Mouse (Mus musculus) CH12.LX (cell line): Measurements from ENCODE around the gene Slc34a1. TPM values are rescaled to one million over a fixed set of nuclear protein-coding genes. Genes with fewer than 3 reads are reported as not detected.

Source experiments
- DNase-seq: peaks from one replicate; pipeline ENCODE4 v3.0.0-alpha.2; 2013; ENCODE audit errors: extremely low read depth
- H3K27ac ChIP-seq: 2 replicates; pipeline ENCODE4 v1.5.1; 2012; ENCODE audit warnings: low read depth, mild to moderate bottlenecking, control low read depth, moderate library complexity; ENCODE audit not compliant: insufficient read depth
- H3K27me3 ChIP-seq: replicated peaks from 2 replicates; pipeline ENCODE3; 2012; ENCODE audit warnings: inconsistent platforms
- H3K36me3 ChIP-seq, 2 experiments: replicated peaks in 1 of 2; 2 replicates each; pipeline versions ENCODE3 to v1.6.1; 2012; ENCODE audit warnings: inconsistent platforms in 1 of 2, low read length in 1 of 2, mild to moderate bottlenecking in 1 of 2, mixed read lengths in 1 of 2, moderate library complexity in 1 of 2; ENCODE audit not compliant: control insufficient read depth in 1 of 2, insufficient read depth in 1 of 2
- H3K4me1 ChIP-seq, 2 experiments: 2 replicates each; pipeline ENCODE4 v1.6.1; 2012; ENCODE audit warnings: inconsistent platforms in 1 of 2, moderate library complexity in 1 of 2; ENCODE audit not compliant: insufficient read depth in 2 of 2, control insufficient read depth in 1 of 2
- H3K4me2 ChIP-seq: 2 replicates; pipeline ENCODE4 v1.6.1; 2012; ENCODE audit warnings: low read depth, mild to moderate bottlenecking, control low read depth; ENCODE audit not compliant: poor library complexity, insufficient read depth, severe bottlenecking
- H3K4me3 ChIP-seq, 3 experiments: fragments of 150-350 bp in 1 of 3; sonication (generic) in 1 of 3; replicated peaks in 1 of 3; 2 replicates each; pipeline versions ENCODE3 to v1.5.1; 2011 to 2012; ENCODE audit warnings: low read depth in 2 of 3, low read length in 2 of 3, mild to moderate bottlenecking in 2 of 3, moderate library complexity in 2 of 3, control low read depth in 1 of 3, improper control_type of control experiment in 1 of 3, inconsistent platforms in 1 of 3, mixed read lengths in 1 of 3; ENCODE audit not compliant: poor library complexity in 1 of 3
- H3K79me2 ChIP-seq: replicated peaks from 2 replicates; pipeline ENCODE4 v1.6.1; 2012; ENCODE audit warnings: mild to moderate bottlenecking, moderate library complexity; ENCODE audit not compliant: control insufficient read depth, poor library complexity, insufficient read depth, severe bottlenecking; ENCODE audit errors: extremely low read depth
- H3K9ac ChIP-seq: 2 replicates; pipeline ENCODE4 v1.6.1; 2012; ENCODE audit warnings: low read depth, mild to moderate bottlenecking, control low read depth, moderate library complexity; ENCODE audit not compliant: insufficient read depth
- H3K9me3 ChIP-seq: replicated peaks from 2 replicates; pipeline ENCODE3; 2012; ENCODE audit warnings: low read length, inconsistent platforms, mixed read lengths
- BHLHE40 ChIP-seq: IDR thresholded peaks from 2 replicates; pipeline ENCODE4 v1.6.1; 2011; ENCODE audit warnings: mild to moderate bottlenecking, low read depth, low read length, improper control_type of control experiment
- CHD1 ChIP-seq: IDR thresholded peaks from 2 replicates; pipeline ENCODE4 v1.6.1; 2012; ENCODE audit warnings: low read depth, low read length, improper control_type of control experiment, inconsistent platforms
- CHD2 ChIP-seq: IDR thresholded peaks from 2 replicates; pipeline ENCODE4 v1.6.1; 2011; ENCODE audit warnings: low read length, improper control_type of control experiment
- CTCF ChIP-seq, 2 experiments: IDR thresholded peaks in 1 of 2; conservative IDR thresholded peaks in 1 of 2; 2 replicates each; pipeline ENCODE4 v1.5.1; 2011 to 2012; ENCODE audit warnings: low read depth in 2 of 2, low read length in 2 of 2, improper control_type of control experiment in 1 of 2, inconsistent platforms in 1 of 2, mild to moderate bottlenecking in 1 of 2, moderate library complexity in 1 of 2
- E2F4 ChIP-seq: IDR thresholded peaks from 2 replicates; pipeline ENCODE4 v1.6.1; 2011; ENCODE audit warnings: low read depth, low read length, improper control_type of control experiment; ENCODE audit not compliant: insufficient replicate concordance
- ELF1 ChIP-seq: IDR thresholded peaks from 2 replicates; pipeline ENCODE4 v1.6.1; 2014; ENCODE audit warnings: low read depth, mild to moderate bottlenecking, inconsistent platforms, low read length, improper control_type of control experiment
- EP300 ChIP-seq: IDR thresholded peaks from 2 replicates; pipeline ENCODE4 v1.6.1; 2011; ENCODE audit warnings: low read length, improper control_type of control experiment
- ETS1 ChIP-seq: conservative IDR thresholded peaks from 2 replicates; pipeline ENCODE4 v1.6.1; 2012; ENCODE audit warnings: low read depth, mild to moderate bottlenecking, inconsistent platforms, low read length, improper control_type of control experiment, moderate library complexity
- GABPA ChIP-seq: IDR thresholded peaks from 2 replicates; pipeline ENCODE4 v1.6.1; 2012; ENCODE audit warnings: low read depth, low read length, improper control_type of control experiment, inconsistent platforms; ENCODE audit not compliant: insufficient replicate concordance
- IRF4 ChIP-seq: IDR thresholded peaks from 2 replicates; pipeline ENCODE4 v1.6.1; 2014; ENCODE audit warnings: low read depth, mild to moderate bottlenecking, inconsistent platforms, low read length, improper control_type of control experiment
- JUN ChIP-seq: IDR thresholded peaks from 2 replicates; pipeline ENCODE4 v1.6.1; 2011; ENCODE audit warnings: low read depth, mild to moderate bottlenecking, low read length, improper control_type of control experiment, moderate library complexity; ENCODE audit not compliant: insufficient read depth
- JUND ChIP-seq: conservative IDR thresholded peaks from 2 replicates; pipeline ENCODE4 v1.6.1; 2011; ENCODE audit warnings: low read depth, low read length, improper control_type of control experiment
- KAT2A ChIP-seq: IDR thresholded peaks from 2 replicates; pipeline ENCODE4 v1.6.1; 2012; ENCODE audit warnings: low read length, improper control_type of control experiment, inconsistent platforms; ENCODE audit not compliant: insufficient replicate concordance
- MAFK ChIP-seq: IDR thresholded peaks from 2 replicates; pipeline ENCODE4 v1.6.1; 2011; ENCODE audit warnings: low read length, improper control_type of control experiment; ENCODE audit not compliant: insufficient replicate concordance
- MAX ChIP-seq: IDR thresholded peaks from 2 replicates; pipeline ENCODE4 v1.6.1; 2011; ENCODE audit warnings: low read length, improper control_type of control experiment
- MAZ ChIP-seq: IDR thresholded peaks from 2 replicates; pipeline ENCODE4 v1.6.1; 2012; ENCODE audit warnings: low read depth, mild to moderate bottlenecking, inconsistent platforms, low read length, improper control_type of control experiment, moderate library complexity
- MEF2A ChIP-seq: IDR thresholded peaks from 2 replicates; pipeline ENCODE4 v1.6.1; 2014; ENCODE audit warnings: low read depth, mild to moderate bottlenecking, inconsistent platforms, low read length, improper control_type of control experiment, borderline replicate concordance
- MXI1 ChIP-seq: IDR thresholded peaks from 2 replicates; pipeline ENCODE4 v1.6.1; 2011; ENCODE audit warnings: mild to moderate bottlenecking, low read depth, low read length, improper control_type of control experiment
- MYC ChIP-seq: IDR thresholded peaks from 2 replicates; pipeline ENCODE4 v1.6.1; 2011; ENCODE audit warnings: low read depth, mild to moderate bottlenecking, improper control_type of control experiment, low read length
- NELFE ChIP-seq: IDR thresholded peaks from 2 replicates; pipeline ENCODE4 v1.6.1; 2011; ENCODE audit warnings: low read depth, low read length, improper control_type of control experiment
- NRF1 ChIP-seq: IDR thresholded peaks from 2 replicates; pipeline ENCODE4 v1.6.1; 2014; ENCODE audit warnings: low read depth, mild to moderate bottlenecking, inconsistent platforms, low read length, improper control_type of control experiment, moderate library complexity
- POLR2A ChIP-seq: IDR thresholded peaks from 2 replicates; pipeline ENCODE4 v1.6.1; 2011; ENCODE audit warnings: low read depth, mild to moderate bottlenecking, improper control_type of control experiment, low read length
- RAD21 ChIP-seq: IDR thresholded peaks from 2 replicates; pipeline ENCODE4 v1.6.1; 2011; ENCODE audit warnings: low read depth, mild to moderate bottlenecking, low read length, improper control_type of control experiment, moderate library complexity
- RCOR1 ChIP-seq: conservative IDR thresholded peaks from 2 replicates; pipeline ENCODE4 v1.6.1; 2012; ENCODE audit warnings: low read depth, mild to moderate bottlenecking, inconsistent platforms, low read length, improper control_type of control experiment
- SIN3A ChIP-seq: IDR thresholded peaks from 2 replicates; pipeline ENCODE4 v1.6.1; 2012; ENCODE audit warnings: low read length, improper control_type of control experiment, inconsistent platforms
- SMC3 ChIP-seq: IDR thresholded peaks from 2 replicates; pipeline ENCODE4 v1.6.1; 2011; ENCODE audit warnings: low read depth, low read length, improper control_type of control experiment
- TBP ChIP-seq: conservative IDR thresholded peaks from 2 replicates; pipeline ENCODE4 v1.6.1; 2011; ENCODE audit warnings: low read depth, low read length, improper control_type of control experiment
- TCF12 ChIP-seq: IDR thresholded peaks from 2 replicates; pipeline ENCODE4 v1.6.1; 2014; ENCODE audit warnings: low read depth, mild to moderate bottlenecking, inconsistent platforms, low read length, improper control_type of control experiment
- UBTF ChIP-seq: IDR thresholded peaks from 2 replicates; pipeline ENCODE4 v1.6.1; 2012; ENCODE audit warnings: low read depth, mild to moderate bottlenecking, inconsistent platforms, low read length, improper control_type of control experiment, moderate library complexity
- USF1 ChIP-seq: IDR thresholded peaks from 2 replicates; pipeline ENCODE4 v1.6.1; 2014; ENCODE audit warnings: low read depth, mild to moderate bottlenecking, inconsistent platforms, low read length, improper control_type of control experiment
- USF2 ChIP-seq: conservative IDR thresholded peaks from 2 replicates; pipeline ENCODE4 v1.6.1; 2011; ENCODE audit warnings: low read depth, low read length, improper control_type of control experiment
- ZC3H11A ChIP-seq: IDR thresholded peaks from 2 replicates; pipeline ENCODE4 v1.6.1; 2012; ENCODE audit warnings: low read depth, mild to moderate bottlenecking, inconsistent platforms, low read length, improper control_type of control experiment
- ZKSCAN1 ChIP-seq: IDR thresholded peaks from 2 replicates; pipeline ENCODE4 v1.6.1; 2012; ENCODE audit warnings: low read depth, inconsistent platforms, low read length, improper control_type of control experiment, borderline replicate concordance
- ZNF384 ChIP-seq: IDR thresholded peaks from 2 replicates; pipeline ENCODE4 v1.6.1; 2012; ENCODE audit warnings: low read depth, low read length, improper control_type of control experiment, inconsistent platforms
- dilution Hi-C: fragments of 300-500 bp; cut with MboI; formaldehyde crosslinking; loops from 2 replicates; pipeline ENCODE4 v1.14.3; 2020; ENCODE audit warnings: low sequenced_read_pairs; ENCODE audit not compliant: extremely low pct_unique_long_range_greater_than_20kb, extremely low pct_ligation_motif_present
- in situ Hi-C: fragments of 300-500 bp; cut with MboI; formaldehyde crosslinking; loops from 3 replicates; pipeline ENCODE4 v1.14.3; 2019; ENCODE audit warnings: low sequenced_read_pairs, low pct_ligation_motif_present, low pct_unique_long_range_greater_than_20kb, mixed read lengths
- polyA plus RNA-seq: library from polyadenylated mRNA; unstranded; fragments of >175 nt; gene quantifications from 2 replicates; pipeline ENCODE4 v1.2.1, GENCODE M21; 2012; ENCODE audit warnings: low read depth; ENCODE audit not compliant: insufficient read length
- total RNA-seq, 2 experiments: library from RNA; depleted of rRNA; stranded (reverse); fragments of 300-350 nt in 1 of 2; fragments of >200 nt in 1 of 2; gene quantifications; 2 replicates each; pipeline ENCODE4 v1.2.3; 2012 to 2014

The Slc34a1 gene
- total and polyA plus RNA-seq, 3 experiments: not detected

DNA sequence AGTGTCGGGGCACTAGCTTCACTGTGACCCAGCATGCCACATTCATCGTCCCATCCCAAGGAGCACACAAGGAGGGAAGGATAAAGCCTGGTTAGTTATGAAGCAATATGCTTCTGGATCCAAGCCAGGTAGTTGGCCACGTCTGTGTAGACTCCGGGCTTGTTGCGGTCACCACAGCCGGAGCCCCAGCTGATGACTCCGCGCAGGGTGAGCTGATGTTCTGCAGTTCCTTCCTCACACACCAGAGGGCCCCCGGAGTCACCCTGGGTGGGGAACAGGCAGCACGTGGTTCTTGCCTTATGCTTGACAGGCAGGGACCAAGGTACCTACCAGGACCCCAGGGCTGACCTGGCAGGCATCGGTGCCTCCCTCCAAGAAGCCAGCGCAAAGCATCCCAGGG, 20.0 kb downstream of the Slc34a1 start:
- Histone ChIP-seq H3K9me3 (peaks cover 5% of the 10 kb centered on the region), H3K4me3 (no peak overlapping the region)
- no peak for TF ChIP-seq ZNF384
- no peak for TF ChIP-seq CHD2
- TF ChIP-seq ZKSCAN1: no peak
- TF ChIP-seq ZC3H11A: peak; percentile 44
- peak; percentile 87 for TF ChIP-seq SIN3A
- no peak for TF ChIP-seq GABPA
- peak; percentile 40 to 94; a peak in 2 of 4 replicates for TF ChIP-seq CTCF (conservative IDR thresholded peaks at IDR 0.05 in 1 of 2, IDR thresholded peaks at IDR 0.05 in 1 of 2; ENCODE audit: low read depth in 2 of 2, low read length in 2 of 2)
- peak; percentile 29; the same call in 1 of the 2 replicates for TF ChIP-seq ETS1
- no peak for TF ChIP-seq POLR2A
- TF ChIP-seq JUN: no peak
- peak; percentile 99 for TF ChIP-seq MAX
- no peak for TF ChIP-seq CHD1
- TF ChIP-seq MXI1: peak; percentile 97
- peak; percentile 97 for TF ChIP-seq SMC3
- peak; percentile 27; the same call in 1 of the 2 replicates for TF ChIP-seq ELF1
- no peak for TF ChIP-seq MAFK
- TF ChIP-seq TBP: no peak
- 0 out of 2 replicates have a peak, but pooled peaks have one; percentile 29 for TF ChIP-seq MAZ
- TF ChIP-seq JUND: no peak
- TF ChIP-seq UBTF: no peak
- 0 out of 2 replicates have a peak, but pooled peaks have one; percentile 29 for TF ChIP-seq NRF1
- TF ChIP-seq E2F4: no peak
- TF ChIP-seq EP300: no peak
- TF ChIP-seq USF1: peak; percentile 83
- TF ChIP-seq RCOR1: no peak
- 0 out of 2 replicates have a peak, but pooled peaks have one; percentile 26 for TF ChIP-seq TCF12
- TF ChIP-seq NELFE: peak; percentile 59; the same call in 1 of the 2 replicates
- peak; percentile 72 for TF ChIP-seq RAD21
- peak; percentile 66 for TF ChIP-seq BHLHE40
- peak; percentile 57; the same call in 1 of the 2 replicates for TF ChIP-seq IRF4
- 0 out of 2 replicates have a peak, but pooled peaks have one; percentile 30 for TF ChIP-seq MEF2A
- peak; percentile 98 for TF ChIP-seq MYC
- TF ChIP-seq KAT2A: no peak
- peak; percentile 74 for TF ChIP-seq USF2
- TF ChIP-seq, all 38 proteins: peak for 19
- Histone ChIP-seq H3K27me3 (peaks cover 44% of the 10 kb centered on the region), H3K36me3 (no peaks in the 10 kb centered on the region), H3K4me2 (no peak overlapping the region; the same call in 1 of the 2 replicates), H3K4me1 (peaks cover 10 to 19% of the 10 kb centered on the region in 2 experiments), H3K79me2 (no peaks in the 10 kb centered on the region), H3K27ac (no peak overlapping the region), H3K9ac (no peak overlapping the region)
- DNase-seq: peak; percentile 80
- in situ Hi-C loops: no loop called here
- dilution Hi-C loops: no loop called here
